Mouse (Mus musculus) spleen, adult 2 months (tissue): Measurements from ENCODE around the gene Eif4a2.

ENCODE experiments used
- CTCF ChIP-seq: fragments of 200-500 bp; IDR thresholded peaks from 2 replicates; pipeline ENCODE4 v1.5.1; 2011; ENCODE audit warnings: mild to moderate bottlenecking, inconsistent platforms; ENCODE audit not compliant: insufficient read depth, insufficient read length, insufficient replicate concordance; ENCODE audit errors: extremely low read depth
- POLR2A ChIP-seq: fragments of 200-500 bp; IDR thresholded peaks from 2 replicates; pipeline ENCODE4 v1.6.1; 2011; ENCODE audit warnings: low read depth, low read length, inconsistent platforms

DNA sequence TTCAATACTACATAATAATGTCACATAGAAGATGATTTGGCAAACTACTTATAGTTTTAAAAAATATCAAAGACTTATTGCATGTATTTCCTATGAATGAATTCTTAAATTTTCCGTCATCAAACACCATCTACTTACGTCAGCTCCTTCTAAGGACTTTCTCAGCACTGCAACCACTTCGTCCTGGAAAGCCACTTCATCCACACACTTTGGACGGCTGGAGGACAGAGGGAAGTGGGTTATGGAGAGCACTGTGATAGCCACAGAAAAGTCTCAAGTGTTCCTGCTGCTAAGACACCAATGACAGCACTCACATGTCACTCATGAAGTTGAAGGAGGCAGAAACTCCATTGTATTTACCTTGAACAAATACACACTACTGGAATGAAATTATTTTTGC, 17.2 kb downstream of the Eif4a2 start:
- TF ChIP-seq CTCF (no peak), POLR2A (no peak)
